ENCODE assay signal across 21 mouse cellular contexts in the genomic region with DNA sequence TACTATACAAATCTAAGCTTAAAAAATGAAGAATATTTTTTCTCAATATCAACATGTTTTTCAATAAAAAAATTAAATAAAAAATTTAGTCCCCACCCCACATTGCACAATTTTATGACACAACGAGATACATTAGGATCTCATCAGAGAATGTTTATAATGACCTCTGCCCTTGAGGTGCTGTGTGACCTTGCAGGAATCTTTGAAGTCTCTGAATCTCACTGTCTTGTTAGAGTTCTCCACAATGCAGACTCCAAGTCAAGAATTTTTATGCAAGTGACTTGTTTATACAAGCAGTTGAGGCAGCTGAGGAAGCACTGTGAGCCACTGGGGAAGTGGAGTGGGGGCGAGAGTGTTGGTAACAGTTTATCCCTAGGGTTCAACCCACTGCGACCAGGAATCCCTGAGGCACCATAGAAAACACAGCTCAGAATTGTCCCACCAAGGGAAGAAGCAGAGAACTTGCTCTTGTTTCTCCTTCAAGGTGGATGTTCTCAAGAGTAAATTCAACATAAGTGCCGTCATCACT.
DNase-seq lines count a peak whose midpoint lies in the region; ATAC-seq and TF ChIP-seq lines count a peak whose summit lies in the region.
"Had no signal": no experiment of that assay in that cellular context is flagged by ENCODE, and none has a peak within 500 bp of the region (broad histone marks: within the 10 kb centered on the region; RNA-seq: fewer than 3 reads in every experiment).

No protein-coding gene starts in this region.

- peak; percentile 5 for DNase-seq in R1 (ENCODE audit: low read depth, low spot score)
- peak; percentile 90 for DNase-seq in lung, embryonic 14.5 days
- peak; percentile 85 for DNase-seq in lung, postnatal 10 days
- peak; percentile 61 to 73 for DNase-seq in lung, postnatal 4 days
- no peak for DNase-seq in layer of hippocampus, postnatal 10 days (ENCODE audit: low spot score in 2 of 2)
- no peak for DNase-seq in cerebellum, postnatal 36 days
- DNase-seq: adrenal gland, adult 8-10 months; adrenal gland, postnatal 36 days; cerebellum, adult 11 months; cerebellum, adult 8-10 months; cerebellum, postnatal 14 days; gastrocnemius, postnatal 10 days; heart, postnatal 36 days had no signal

- 0 out of 2 replicates have a peak, but pooled peaks have one; percentile 15 for ATAC-seq in lung, embryonic 14.5 days (ENCODE audit: insufficient read depth)
- ATAC-seq: forebrain, embryonic 16.5 days; hindbrain, embryonic 16.5 days; Patski had no signal

- H3K27me3 ChIP-seq in lung, embryonic 14.5 days (ENCODE audit: insufficient read depth, low read length) = no peaks in the 10 kb centered on the region
- H3K27me3 ChIP-seq: CH12.LX; embryonic facial prominence, embryonic 12.5 days; forebrain, embryonic 12.5 days; heart, embryonic 13.5 days; hindbrain, embryonic 12.5 days had no signal

- no peak overlapping the region for H3K4me3 ChIP-seq in lung, embryonic 14.5 days (ENCODE audit: low read depth, low read length)
- H3K4me3 ChIP-seq: embryonic facial prominence, embryonic 12.5 days; forebrain, embryonic 12.5 days; heart, embryonic 13.5 days; hindbrain, embryonic 12.5 days had no signal

- H3K9ac ChIP-seq in lung, embryonic 14.5 days = no peak overlapping the region
- H3K9ac ChIP-seq: embryonic facial prominence, embryonic 12.5 days; forebrain, embryonic 12.5 days; heart, embryonic 13.5 days; hindbrain, embryonic 12.5 days had no signal

- no peak for TF ChIP-seq CTCF in lung, embryonic 14.5 days (IDR thresholded peaks at IDR 0.05; ENCODE audit: low read depth)

- H3K36me3 ChIP-seq in lung, embryonic 14.5 days (ENCODE audit: insufficient read depth) = no peaks in the 10 kb centered on the region
- H3K36me3 ChIP-seq: embryonic facial prominence, embryonic 12.5 days; forebrain, embryonic 12.5 days; heart, embryonic 13.5 days; hindbrain, embryonic 12.5 days had no signal

- H3K27ac ChIP-seq in lung, embryonic 14.5 days (ENCODE audit: low read depth) = no peak overlapping the region; the same call in 1 of the 2 replicates
- H3K27ac ChIP-seq: embryonic facial prominence, embryonic 12.5 days; forebrain, embryonic 12.5 days; heart, embryonic 13.5 days; hindbrain, embryonic 12.5 days had no signal

- 35% methylated on average over 4 of the region's 4 CpGs for WGBS in lung, embryonic 14.5 days

- H3K4me1 ChIP-seq in lung, embryonic 14.5 days (ENCODE audit: insufficient read depth) = peaks cover 10% of the 10 kb centered on the region
- H3K4me1 ChIP-seq: embryonic facial prominence, embryonic 12.5 days; forebrain, embryonic 12.5 days; heart, embryonic 13.5 days; hindbrain, embryonic 12.5 days had no signal

- no peak overlapping the region for H3K4me2 ChIP-seq in lung, embryonic 14.5 days
- H3K4me2 ChIP-seq: embryonic facial prominence, embryonic 12.5 days; forebrain, embryonic 12.5 days; heart, embryonic 13.5 days; hindbrain, embryonic 12.5 days had no signal

- no peaks in the 10 kb centered on the region for H3K9me3 ChIP-seq in lung, embryonic 14.5 days (ENCODE audit: low read depth, low read length)
- H3K9me3 ChIP-seq: embryonic facial prominence, embryonic 12.5 days; forebrain, embryonic 12.5 days; heart, embryonic 13.5 days; hindbrain, embryonic 12.5 days had no signal

Comparison
In these comparisons a context has a peak if more than half of its experiments do, and no peak if none do; other contexts are left out.
1. DNase-seq: peak in R1 (single experiment), lung, embryonic 14.5 days (single experiment), lung, postnatal 10 days (single experiment) and lung, postnatal 4 days (2 of 2); none in layer of hippocampus, postnatal 10 days (0 of 2) and cerebellum, postnatal 36 days (0 of 2).